Mouse (Mus musculus): ENCODE results near the gene Arid1b. TPM values are rescaled to one million over a fixed set of nuclear protein-coding genes. Genes with fewer than 3 reads are reported as not detected.

The Arid1b gene
- total RNA-seq, 1 experiment: 9.2 TPM

DNA sequence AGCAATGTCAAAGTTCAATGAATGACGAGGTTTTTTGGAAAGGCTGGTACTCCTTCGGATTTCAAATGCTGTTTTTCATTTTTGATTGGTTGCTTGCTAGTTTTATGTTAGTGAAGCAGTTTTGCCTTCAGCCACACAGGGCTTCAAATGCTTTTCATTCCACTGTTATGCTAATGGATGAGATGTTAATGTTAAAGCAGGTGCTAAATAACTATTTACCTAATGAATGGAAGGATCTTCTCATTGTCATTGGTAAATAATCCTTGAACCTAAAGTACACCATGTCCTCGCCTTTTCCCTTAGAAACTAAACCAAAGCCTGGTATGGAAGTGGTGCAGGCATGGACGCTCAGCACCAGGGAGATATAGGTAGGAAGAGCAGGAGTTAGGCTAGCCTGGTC, 26.9 kb upstream of the Arid1b start:
- Histone ChIP-seq H3K9ac (ENCODE audit: insufficient read depth, low read depth, low read length, poor library complexity, severe bottlenecking) (no peak overlapping the region), H3K36me3 (ENCODE audit: control insufficient read depth, insufficient read depth, low read length, poor library complexity, severe bottlenecking) (no peaks in the 10 kb centered on the region), H3K4me3 (ENCODE audit: insufficient read depth in 1 of 2, low read depth in 1 of 2, low read length in 2 of 2, poor library complexity in 1 of 2, severe bottlenecking in 1 of 2) (no peak overlapping the region), H3K4me1 (ENCODE audit: control insufficient read depth in 2 of 2, insufficient read depth in 2 of 2, low read length in 2 of 2, poor library complexity in 1 of 2) (peaks cover 0 to 10% of the 10 kb centered on the region in 2 experiments; a peak in 2 of 4 replicates), H3K9me3 (ENCODE audit: control insufficient read depth, insufficient read depth, low read depth, low read length) (no peaks in the 10 kb centered on the region), H3K27ac (ENCODE audit: insufficient read depth, low read depth, low read length, poor library complexity, severe bottlenecking) (no peak overlapping the region)
- no peak for DNase-seq (ENCODE audit: low read depth, low spot score)
- TF ChIP-seq MAFK (IDR thresholded peaks at IDR 0.05; ENCODE audit: insufficient read depth, low read depth, low read length) (no peak), ZNF384 (IDR thresholded peaks at IDR 0.05; ENCODE audit: low read depth, low read length) (no peak), HCFC1 (IDR thresholded peaks at IDR 0.05; ENCODE audit: borderline replicate concordance, insufficient read depth, low read length) (no peak), CHD2 (IDR thresholded peaks at IDR 0.05; ENCODE audit: low read depth, low read length) (no peak), ZC3H11A (IDR thresholded peaks at IDR 0.05; ENCODE audit: borderline replicate concordance, low read depth, low read length) (no peak)
- in situ Hi-C loops (cut with MboI; ENCODE audit: low sequenced_read_pairs in 2 of 2, unreplicated experiment in 2 of 2): no loop called here

- Histone ChIP-seq H3K27ac (ENCODE audit: insufficient read depth, low read depth, low read length, poor library complexity, severe bottlenecking) (no peak overlapping the region), H3K36me3 (ENCODE audit: control insufficient read depth, insufficient read depth, low read length, poor library complexity, severe bottlenecking) (no peaks in the 10 kb centered on the region), H3K9ac (ENCODE audit: insufficient read depth, low read depth, low read length, poor library complexity, severe bottlenecking) (no peak overlapping the region), H3K4me3 (ENCODE audit: insufficient read depth in 1 of 2, low read depth in 1 of 2, low read length in 2 of 2, poor library complexity in 1 of 2, severe bottlenecking in 1 of 2) (no peak overlapping the region), H3K9me3 (ENCODE audit: control insufficient read depth, insufficient read depth, low read depth, low read length) (no peaks in the 10 kb centered on the region), H3K4me1 (ENCODE audit: control insufficient read depth in 2 of 2, insufficient read depth in 2 of 2, low read length in 2 of 2, poor library complexity in 1 of 2) (peaks cover 0 to 10% of the 10 kb centered on the region in 2 experiments; a peak in 2 of 4 replicates)
- in situ Hi-C loops (cut with MboI; ENCODE audit: low sequenced_read_pairs in 2 of 2, unreplicated experiment in 2 of 2): no loop called here
- DNase-seq (ENCODE audit: low read depth, low spot score): no peak
- TF ChIP-seq MAFK (IDR thresholded peaks at IDR 0.05; ENCODE audit: insufficient read depth, low read depth, low read length): no peak
- no peak for TF ChIP-seq CHD2 (IDR thresholded peaks at IDR 0.05; ENCODE audit: low read depth, low read length)
- no peak for TF ChIP-seq ZNF384 (IDR thresholded peaks at IDR 0.05; ENCODE audit: low read depth, low read length)
- no peak for TF ChIP-seq ZC3H11A (IDR thresholded peaks at IDR 0.05; ENCODE audit: borderline replicate concordance, low read depth, low read length)
- TF ChIP-seq HCFC1 (IDR thresholded peaks at IDR 0.05; ENCODE audit: borderline replicate concordance, insufficient read depth, low read length): no peak
Observed at GRCm38 (mm10) chr17:4968035-4968434, 26.1 kb upstream of the Arid1b start.

- no peaks in the 10 kb centered on the region for H3K9me3 ChIP-seq (ENCODE audit: control insufficient read depth, insufficient read depth, low read depth, low read length)
- DNase-seq (ENCODE audit: low read depth, low spot score): no peak
- H3K4me1 ChIP-seq (ENCODE audit: control insufficient read depth in 2 of 2, insufficient read depth in 2 of 2, low read length in 2 of 2, poor library complexity in 1 of 2): peaks cover 0 to 10% of the 10 kb centered on the region in 2 experiments; a peak in 2 of 4 replicates
- H3K9ac ChIP-seq (ENCODE audit: insufficient read depth, low read depth, low read length, poor library complexity, severe bottlenecking): no peak overlapping the region
- H3K4me3 ChIP-seq (ENCODE audit: insufficient read depth in 1 of 2, low read depth in 1 of 2, low read length in 2 of 2, poor library complexity in 1 of 2, severe bottlenecking in 1 of 2): no peak overlapping the region
- in situ Hi-C loops (cut with MboI; ENCODE audit: low sequenced_read_pairs in 2 of 2, unreplicated experiment in 2 of 2): no loop called here
- TF ChIP-seq CHD2 (IDR thresholded peaks at IDR 0.05; ENCODE audit: low read depth, low read length) (no peak), MAFK (IDR thresholded peaks at IDR 0.05; ENCODE audit: insufficient read depth, low read depth, low read length) (no peak), ZNF384 (IDR thresholded peaks at IDR 0.05; ENCODE audit: low read depth, low read length) (no peak), HCFC1 (IDR thresholded peaks at IDR 0.05; ENCODE audit: borderline replicate concordance, insufficient read depth, low read length) (no peak), ZC3H11A (IDR thresholded peaks at IDR 0.05; ENCODE audit: borderline replicate concordance, low read depth, low read length) (no peak)
- H3K36me3 ChIP-seq (ENCODE audit: control insufficient read depth, insufficient read depth, low read length, poor library complexity, severe bottlenecking): no peaks in the 10 kb centered on the region
- H3K27ac ChIP-seq (ENCODE audit: insufficient read depth, low read depth, low read length, poor library complexity, severe bottlenecking): no peak overlapping the region
Observed at GRCm38 (mm10) chr17:4968878-4969277, 25.3 kb upstream of the Arid1b start.

- no peaks in the 10 kb centered on the region for H3K9me3 ChIP-seq (ENCODE audit: control insufficient read depth, insufficient read depth, low read depth, low read length)
- in situ Hi-C loops (cut with MboI; ENCODE audit: low sequenced_read_pairs in 2 of 2, unreplicated experiment in 2 of 2): no loop called here
- peaks cover 0 to 5% of the 10 kb centered on the region in 2 experiments; a peak in 2 of 4 replicates for H3K4me1 ChIP-seq (ENCODE audit: control insufficient read depth in 2 of 2, insufficient read depth in 2 of 2, low read length in 2 of 2, poor library complexity in 1 of 2)
- no peak overlapping the region for H3K4me3 ChIP-seq (ENCODE audit: insufficient read depth in 1 of 2, low read depth in 1 of 2, low read length in 2 of 2, poor library complexity in 1 of 2, severe bottlenecking in 1 of 2)
- H3K9ac ChIP-seq (ENCODE audit: insufficient read depth, low read depth, low read length, poor library complexity, severe bottlenecking): no peak overlapping the region
- H3K36me3 ChIP-seq (ENCODE audit: control insufficient read depth, insufficient read depth, low read length, poor library complexity, severe bottlenecking): no peaks in the 10 kb centered on the region
- no peak for TF ChIP-seq MAFK (IDR thresholded peaks at IDR 0.05; ENCODE audit: insufficient read depth, low read depth, low read length)
- TF ChIP-seq CHD2 (IDR thresholded peaks at IDR 0.05; ENCODE audit: low read depth, low read length): no peak
- no peak for TF ChIP-seq ZC3H11A (IDR thresholded peaks at IDR 0.05; ENCODE audit: borderline replicate concordance, low read depth, low read length)
- no peak for TF ChIP-seq ZNF384 (IDR thresholded peaks at IDR 0.05; ENCODE audit: low read depth, low read length)
- no peak for TF ChIP-seq HCFC1 (IDR thresholded peaks at IDR 0.05; ENCODE audit: borderline replicate concordance, insufficient read depth, low read length)
- DNase-seq (ENCODE audit: low read depth, low spot score): no peak
- H3K27ac ChIP-seq (ENCODE audit: insufficient read depth, low read depth, low read length, poor library complexity, severe bottlenecking): no peak overlapping the region
Observed at GRCm38 (mm10) chr17:4972261-4972660, 21.9 kb upstream of the Arid1b start.

DNA sequence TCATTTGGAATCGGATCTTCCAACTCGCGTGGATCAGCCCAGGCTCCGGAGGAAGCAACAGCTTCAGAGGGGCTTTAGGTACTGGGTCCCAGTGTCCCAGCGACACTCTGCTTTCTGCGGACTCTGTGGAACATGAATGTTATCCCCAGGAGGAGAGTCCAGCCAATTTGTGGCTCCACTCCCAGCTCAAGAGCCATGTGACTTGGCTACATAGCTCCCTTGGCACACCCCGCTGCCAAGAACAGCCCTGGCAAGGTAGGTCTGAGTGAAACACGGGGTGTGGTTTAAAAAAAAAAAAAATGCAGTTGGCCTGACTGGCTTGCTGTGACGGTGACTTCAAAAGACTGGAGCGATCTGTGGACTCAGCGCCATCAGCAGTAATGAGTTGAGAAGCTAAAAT, 19.4 kb upstream of the Arid1b start:
- Histone ChIP-seq H3K4me3 (ENCODE audit: insufficient read depth in 1 of 2, low read depth in 1 of 2, low read length in 2 of 2, poor library complexity in 1 of 2, severe bottlenecking in 1 of 2) (no peak overlapping the region), H3K36me3 (ENCODE audit: control insufficient read depth, insufficient read depth, low read length, poor library complexity, severe bottlenecking) (no peaks in the 10 kb centered on the region), H3K4me1 (ENCODE audit: control insufficient read depth in 2 of 2, insufficient read depth in 2 of 2, low read length in 2 of 2, poor library complexity in 1 of 2) (no peaks in the 10 kb centered on the region), H3K27ac (ENCODE audit: insufficient read depth, low read depth, low read length, poor library complexity, severe bottlenecking) (no peak overlapping the region), H3K9me3 (ENCODE audit: control insufficient read depth, insufficient read depth, low read depth, low read length) (no peaks in the 10 kb centered on the region), H3K9ac (ENCODE audit: insufficient read depth, low read depth, low read length, poor library complexity, severe bottlenecking) (no peak overlapping the region)
- DNase-seq (ENCODE audit: low read depth, low spot score): no peak
- TF ChIP-seq MAFK (IDR thresholded peaks at IDR 0.05; ENCODE audit: insufficient read depth, low read depth, low read length) (no peak), ZC3H11A (IDR thresholded peaks at IDR 0.05; ENCODE audit: borderline replicate concordance, low read depth, low read length) (no peak), CHD2 (IDR thresholded peaks at IDR 0.05; ENCODE audit: low read depth, low read length) (no peak), ZNF384 (IDR thresholded peaks at IDR 0.05; ENCODE audit: low read depth, low read length) (no peak), HCFC1 (IDR thresholded peaks at IDR 0.05; ENCODE audit: borderline replicate concordance, insufficient read depth, low read length) (no peak)
- in situ Hi-C loops (cut with MboI; ENCODE audit: low sequenced_read_pairs in 2 of 2, unreplicated experiment in 2 of 2): no loop called here

Measured in ES-E14 (cell line).